Mouse (Mus musculus) 3134 (cell line): ENCODE data around the gene Cdc42ep2.

Experiments used
- DNase-seq: peaks from one replicate; pipeline ENCODE4 v3.0.0-alpha.2; 2011; ENCODE audit warnings: low spot score; ENCODE audit not compliant: insufficient read length; ENCODE audit errors: extremely low read depth

The Cdc42ep2 gene

GRCm38 (mm10) chr19:5943404-5943803 lies 18.8 kb upstream of the Cdc42ep2 start:
- no peak for DNase-seq

DNA sequence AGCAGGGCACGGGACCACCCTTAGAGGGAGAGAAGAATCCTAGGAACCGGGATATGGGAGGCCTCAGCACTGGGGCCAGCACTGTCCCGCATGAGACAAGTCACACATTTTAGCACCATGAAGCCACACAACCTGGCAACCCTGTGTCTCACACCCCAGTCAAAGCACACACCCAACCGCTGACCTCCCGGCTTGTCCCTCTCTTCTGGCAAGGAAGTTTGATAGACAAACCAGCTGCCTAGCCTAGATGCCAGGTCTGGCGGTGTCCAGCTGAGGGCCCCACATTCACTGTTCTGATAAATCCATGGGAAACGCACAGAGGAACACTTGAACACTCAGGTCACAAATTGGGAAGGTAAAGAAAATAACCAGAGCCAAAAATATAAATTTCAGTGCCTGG lies 18.0 kb upstream of the Cdc42ep2 start:
- no peak for DNase-seq

- DNase-seq, result peak; percentile 77
These were observed 16.0 kb upstream of the Cdc42ep2 start for GRCm38 (mm10) chr19:5940656-5941055.

GRCm38 (mm10) chr19:5940173-5940572 lies 15.6 kb upstream of the Cdc42ep2 start:
- peak; percentile 83 for DNase-seq

- no peak for DNase-seq
These were observed 15.1 kb upstream of the Cdc42ep2 start for GRCm38 (mm10) chr19:5939715-5940114.

DNA sequence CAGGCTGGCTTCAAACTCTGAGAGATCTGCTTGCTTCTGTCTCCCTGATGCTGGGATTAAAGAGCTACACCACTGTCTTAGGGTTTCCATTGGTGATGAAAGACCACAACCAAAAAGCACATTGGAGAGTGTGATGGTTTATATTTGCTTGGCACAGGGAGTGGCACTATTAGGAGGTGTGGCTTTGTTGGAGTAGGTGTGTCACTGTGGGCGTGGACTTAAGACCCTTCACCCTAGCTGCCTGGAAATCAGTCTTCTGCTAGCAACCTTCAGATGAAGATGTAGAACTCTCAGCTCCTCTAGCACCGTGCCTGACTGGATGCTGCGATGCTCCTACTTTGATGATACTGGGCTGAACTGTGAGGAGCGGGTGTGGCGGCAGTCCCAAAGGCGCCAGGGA lies 13.9 kb upstream of the Cdc42ep2 start:
- no peak for DNase-seq

DNA sequence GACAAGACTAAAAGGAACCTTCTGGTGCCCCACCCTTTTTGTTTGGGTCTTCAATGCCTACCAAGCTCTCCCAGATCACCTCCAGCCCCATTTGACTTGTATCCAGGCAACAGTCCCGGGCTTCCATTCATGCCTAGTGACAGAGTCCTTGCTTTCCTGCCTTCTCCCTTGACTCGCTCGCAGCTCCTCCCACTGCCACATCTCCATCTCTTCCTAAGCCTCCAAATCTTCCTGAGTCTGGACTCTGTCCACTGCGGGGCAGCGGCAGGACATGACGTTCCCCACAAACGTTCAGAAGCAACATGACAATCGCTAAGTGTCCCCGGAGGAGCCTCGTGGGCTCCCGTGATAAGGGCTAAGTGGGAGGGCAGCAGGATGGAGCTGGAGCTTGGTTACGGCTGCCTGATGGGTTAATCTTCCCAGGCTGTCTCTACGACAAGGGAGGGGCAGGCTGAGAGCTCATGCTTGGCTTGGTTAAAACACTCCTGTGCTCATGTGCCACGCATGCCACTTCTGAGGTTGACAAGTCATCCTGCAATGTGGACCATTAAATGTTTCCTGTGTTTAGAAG lies 13.3 kb upstream of the Cdc42ep2 start:
- DNase-seq, result no peak

- no peak for DNase-seq
These were observed 12.6 kb upstream of the Cdc42ep2 start for GRCm38 (mm10) chr19:5937095-5937835.

DNA sequence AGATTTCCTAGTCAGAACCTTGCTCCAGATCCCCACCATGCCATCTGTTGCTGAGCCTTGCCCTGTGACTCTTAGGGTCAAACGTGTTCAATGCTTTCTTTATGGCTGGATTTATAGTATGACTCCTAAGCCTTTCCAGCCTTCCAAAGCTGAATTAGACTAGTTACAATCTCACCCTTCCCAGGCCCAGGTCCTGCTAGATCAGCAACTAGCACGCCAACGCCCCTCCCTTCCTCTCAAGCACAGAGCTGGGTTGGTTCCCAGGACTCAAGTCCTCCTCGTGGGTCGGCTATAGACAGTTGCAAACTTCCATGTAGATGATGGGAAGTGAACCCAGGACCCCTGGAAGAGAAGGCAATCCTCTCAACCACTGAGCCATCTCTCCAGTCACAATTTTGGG lies 11.1 kb upstream of the Cdc42ep2 start:
- no peak for DNase-seq

- DNase-seq, result no peak
These were observed 10.7 kb upstream of the Cdc42ep2 start for GRCm38 (mm10) chr19:5935266-5935665.

DNA sequence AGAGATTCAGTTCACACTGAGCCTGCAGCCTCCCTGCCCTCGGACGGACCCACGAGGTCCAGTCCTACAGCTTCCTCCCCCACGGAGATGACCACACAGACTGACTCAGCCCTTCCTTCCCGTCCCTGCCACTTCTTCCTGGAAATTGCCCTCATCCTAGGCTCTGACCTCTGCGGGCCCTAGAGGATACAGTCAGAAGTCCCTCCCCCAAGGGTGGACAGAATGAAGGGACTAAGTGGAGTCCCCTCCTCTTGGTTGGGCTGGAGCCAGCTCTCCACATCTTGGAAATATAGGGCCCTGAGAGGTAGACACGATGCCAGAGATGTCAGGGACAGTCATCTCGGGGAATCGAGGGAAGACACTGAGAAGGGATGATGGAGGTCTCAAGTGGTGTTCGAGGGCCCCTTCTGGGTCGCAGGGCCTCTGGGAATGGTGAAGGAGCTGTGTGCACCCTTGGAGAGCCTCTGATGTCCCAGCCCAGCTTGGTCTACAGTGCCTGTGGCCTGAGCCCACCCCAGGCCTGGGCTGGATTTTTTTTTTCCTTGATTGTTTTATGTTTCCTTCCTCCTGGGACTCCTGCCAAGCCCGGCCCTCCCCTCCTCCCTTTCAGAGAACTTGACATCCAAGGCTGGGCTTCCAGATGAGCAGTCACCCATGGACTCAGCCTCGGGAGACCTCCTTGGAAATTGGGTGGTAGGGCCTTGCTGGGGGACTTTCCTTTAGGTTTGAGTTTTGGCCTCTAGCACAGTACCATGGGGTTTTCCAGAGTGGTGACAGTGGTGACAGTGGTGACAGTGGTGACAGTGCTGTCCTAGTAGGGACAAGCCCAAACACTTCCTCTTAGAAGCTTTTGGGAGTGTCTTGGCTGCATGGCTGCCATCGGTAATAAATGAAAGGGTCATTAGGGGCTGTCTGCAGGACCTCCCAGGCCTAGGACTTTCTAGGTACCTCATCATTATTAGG lies 5.3 kb upstream of the Cdc42ep2 start:
- no peak for DNase-seq

GRCm38 (mm10) chr19:5928546-5928945 lies 3.9 kb upstream of the Cdc42ep2 start:
- no peak for DNase-seq

- DNase-seq, result no peak
These were observed 3.5 kb upstream of the Cdc42ep2 start for GRCm38 (mm10) chr19:5928104-5928503.

DNA sequence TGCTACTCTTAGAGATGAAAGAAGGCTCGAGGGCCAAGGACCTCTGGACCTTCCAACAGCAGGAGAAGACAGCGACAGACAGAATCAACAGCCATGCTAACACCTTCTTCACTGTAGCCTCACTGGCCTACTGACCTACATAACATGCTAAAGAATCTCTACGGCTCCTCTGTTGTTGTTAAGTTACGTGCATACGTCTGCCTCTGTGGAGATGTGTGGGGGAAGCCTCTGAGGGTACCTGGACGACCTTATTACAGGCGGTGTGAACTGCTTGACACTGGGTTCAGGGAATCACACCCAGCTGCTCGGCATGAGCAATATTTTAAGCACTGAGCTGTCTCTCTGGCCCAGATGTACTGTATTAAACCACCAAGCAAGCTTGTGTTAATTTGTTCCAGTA lies 2.9 kb upstream of the Cdc42ep2 start:
- DNase-seq, result no peak

DNA sequence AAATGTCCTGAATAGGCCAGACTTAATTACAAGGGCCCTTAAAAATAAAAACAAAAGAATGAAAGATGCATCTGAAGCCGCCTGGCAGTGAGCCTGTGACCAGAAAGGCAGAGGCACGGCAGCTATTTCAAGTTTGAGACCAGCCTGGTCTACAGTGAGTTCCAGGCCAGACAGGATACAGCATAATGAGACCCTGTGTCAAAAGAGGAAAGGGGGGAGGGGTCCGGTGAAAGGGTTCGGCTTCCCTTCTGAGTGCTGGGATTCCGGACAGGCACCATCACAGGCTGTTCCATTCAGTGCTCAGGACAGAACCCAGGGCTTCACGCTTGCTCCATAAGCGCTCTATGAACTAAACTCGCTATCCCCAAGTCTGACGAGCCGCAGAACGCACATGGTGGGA lies 2.4 kb upstream of the Cdc42ep2 start:
- no peak for DNase-seq

DNA sequence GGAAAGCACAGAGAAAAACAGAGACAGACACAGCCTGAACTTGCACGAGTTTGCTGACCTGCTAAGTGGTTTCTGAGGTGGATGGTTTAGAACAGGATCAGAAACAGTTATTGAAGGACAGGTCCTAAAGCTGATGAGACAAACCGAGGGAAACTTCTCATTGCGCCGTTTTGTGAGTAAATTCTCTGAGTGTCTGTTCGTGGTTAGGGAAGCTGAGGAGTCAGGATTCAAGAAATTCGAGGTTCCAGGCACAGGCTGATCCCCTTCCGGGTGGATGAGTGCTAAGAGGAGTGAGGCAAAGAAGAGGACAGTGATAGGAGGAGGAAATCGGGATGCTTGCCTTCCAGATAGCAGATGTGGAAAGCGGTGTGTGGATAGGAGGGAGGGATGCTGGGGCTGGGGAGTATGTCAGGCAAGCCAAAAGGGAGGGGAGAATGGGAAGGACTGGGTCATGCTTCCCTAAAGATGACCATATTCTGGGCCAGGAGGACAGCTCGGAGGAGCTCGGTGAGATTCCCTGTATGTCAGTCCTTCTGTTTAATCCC lies 767 bp upstream of the Cdc42ep2 start:
- no peak for DNase-seq

GRCm38 (mm10) chr19:5923990-5924712 lies 465 bp downstream of the Cdc42ep2 start:
- peak; percentile 82 for DNase-seq

DNA sequence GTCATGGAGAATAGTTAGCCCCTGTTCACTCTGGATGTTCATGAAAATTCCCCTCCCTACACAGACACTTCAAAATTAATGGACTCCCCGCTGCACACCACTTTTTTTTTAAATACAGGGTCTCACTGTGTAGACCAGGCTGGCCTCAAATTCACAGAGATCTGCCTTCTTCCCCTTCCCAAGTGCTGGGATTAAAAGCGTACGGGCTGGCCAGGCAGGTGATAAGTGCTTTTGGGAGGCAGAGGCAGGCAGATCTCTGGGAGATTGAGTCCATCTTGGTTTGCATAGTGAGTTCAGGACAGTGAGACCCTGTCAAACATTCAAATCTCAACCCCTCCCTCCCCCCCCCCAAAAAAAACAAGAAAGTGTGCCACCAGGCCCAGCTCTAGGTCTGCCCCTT lies 1.7 kb downstream of the Cdc42ep2 start:
- DNase-seq, result no peak

DNA sequence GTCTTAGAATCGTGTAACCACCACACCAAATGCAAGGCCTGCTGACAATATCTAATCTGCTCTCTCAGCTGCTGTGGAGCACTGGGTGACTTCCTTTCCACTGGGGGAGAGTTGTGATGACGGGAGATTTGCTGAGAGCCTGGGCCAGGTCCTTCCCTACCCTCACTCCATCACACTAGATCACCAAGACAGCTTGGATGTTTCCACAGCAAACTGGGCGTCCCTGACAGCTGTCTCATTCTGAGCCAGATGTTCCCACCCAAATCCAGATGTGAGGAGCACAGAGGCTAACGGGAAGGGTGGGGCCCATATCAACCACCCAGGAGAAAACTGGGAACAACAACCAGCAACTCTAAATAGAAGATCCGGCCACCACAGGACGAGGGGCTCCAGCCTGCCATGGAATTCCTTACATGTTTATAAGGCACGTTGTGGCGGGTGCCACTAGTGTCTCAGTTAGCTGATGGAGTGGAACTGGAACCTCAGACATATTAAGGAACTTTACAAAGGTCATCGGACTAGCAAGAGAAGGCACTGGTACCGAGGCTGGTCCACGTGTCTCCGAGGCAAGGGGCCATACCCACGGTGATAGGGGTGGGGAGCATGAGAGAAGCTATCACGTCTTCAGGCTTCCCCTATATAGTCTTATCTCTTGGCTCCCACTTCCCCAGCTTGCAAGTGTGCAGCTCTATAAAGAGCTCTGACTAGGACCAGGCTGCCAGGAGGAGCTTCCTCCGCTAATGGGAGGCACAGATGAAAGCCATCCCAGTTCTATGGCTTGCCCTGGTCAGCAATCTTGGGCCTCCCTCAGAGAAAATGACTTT lies 2.3 kb downstream of the Cdc42ep2 start:
- no peak for DNase-seq

DNA sequence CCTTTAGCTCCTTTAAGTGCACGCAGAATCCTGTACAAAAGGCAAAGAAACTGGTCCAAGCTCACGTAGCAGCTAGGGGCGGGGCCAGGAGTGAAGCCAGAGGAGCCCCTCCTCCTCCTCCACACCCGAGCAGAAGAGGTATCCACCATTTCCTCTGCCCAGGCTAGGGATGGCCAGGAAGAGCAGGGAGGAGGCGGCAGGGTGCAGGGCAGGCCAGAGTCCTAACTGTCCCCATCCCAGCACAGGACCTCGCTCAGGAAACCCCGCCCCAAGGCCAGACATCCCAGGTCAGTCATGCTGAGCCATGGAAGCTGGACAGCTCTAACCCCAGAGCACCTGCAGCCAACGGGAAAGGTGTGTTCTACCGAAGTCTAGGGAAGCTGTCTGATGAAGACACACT lies 2.9 kb downstream of the Cdc42ep2 start:
- DNase-seq, result no peak
